Mouse (Mus musculus): Measurements from ENCODE around the gene Rad17. TPM values are rescaled to one million over a fixed set of nuclear protein-coding genes. Genes with fewer than 3 reads are reported as not detected.

The Rad17 gene
- polyA plus RNA-seq, 1 experiment from 2014 or later = 20.0 TPM

GRCm38 (mm10) chr13:100607756-100608155 lies 43.1 kb downstream of the Rad17 start:
- Histone ChIP-seq H3K27me3 (replicated peaks) (no peaks in the 10 kb centered on the region), H3K36me3 (peaks cover 24% of the 10 kb centered on the region), H3K9ac (no peak overlapping the region), H3K4me2 (no peak overlapping the region), H3K9me3 (replicated peaks) (peaks cover 5% of the 10 kb centered on the region; the same call in 1 of the 2 replicates), H3K4me1 (no peaks in the 10 kb centered on the region), H3K27ac (no peak overlapping the region), H3K4me3 (no peak overlapping the region)
- 71% methylated on average over 8 of the region's 8 CpGs for WGBS (ENCODE audit: insufficient replicate concordance)
- ATAC-seq = no peak

DNA sequence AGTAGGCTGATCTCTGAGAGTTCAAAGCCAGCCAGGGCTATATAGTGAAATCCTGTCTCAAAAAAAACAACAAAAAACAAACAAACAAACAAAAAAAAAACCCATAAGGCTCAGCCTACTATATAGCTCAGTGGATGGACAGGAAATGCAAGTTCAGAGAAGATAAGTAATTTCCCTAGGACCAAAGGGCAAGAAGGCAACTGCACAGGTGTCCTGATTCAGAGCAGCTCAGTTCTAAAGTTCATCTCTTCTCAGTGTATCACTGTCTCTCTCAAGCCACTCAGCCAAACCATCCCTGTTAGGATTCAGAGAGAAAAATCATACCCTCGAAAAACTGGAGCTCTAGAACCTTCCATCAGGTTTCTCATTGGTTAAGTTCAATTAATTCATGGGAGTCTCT lies 45.0 kb downstream of the Rad17 start:
- peaks cover 5% of the 10 kb centered on the region; the same call in 1 of the 2 replicates for H3K9me3 ChIP-seq (replicated peaks)
- ATAC-seq = no peak
- H3K4me3 ChIP-seq = no peak overlapping the region
- no peaks in the 10 kb centered on the region for H3K27me3 ChIP-seq (replicated peaks)
- H3K36me3 ChIP-seq = peaks cover 13% of the 10 kb centered on the region; the same call in 1 of the 2 replicates
- peaks cover 10% of the 10 kb centered on the region for H3K4me1 ChIP-seq
- no peak overlapping the region for H3K9ac ChIP-seq
- H3K4me2 ChIP-seq = no peak overlapping the region
- no peak overlapping the region for H3K27ac ChIP-seq
- 45% methylated on average over 1 of the region's 1 CpGs for WGBS (ENCODE audit: insufficient replicate concordance)

GRCm38 (mm10) chr13:100603738-100604095 lies 47.1 kb downstream of the Rad17 start:
- Histone ChIP-seq H3K4me2 (no peak overlapping the region), H3K9ac (no peak overlapping the region), H3K4me1 (peaks cover 17% of the 10 kb centered on the region), H3K9me3 (replicated peaks) (peaks cover 5% of the 10 kb centered on the region; the same call in 1 of the 2 replicates), H3K36me3 (peaks cover 13% of the 10 kb centered on the region; the same call in 1 of the 2 replicates), H3K4me3 (no peak overlapping the region), H3K27ac (no peak overlapping the region), H3K27me3 (replicated peaks) (no peaks in the 10 kb centered on the region)
- ATAC-seq = no peak
- WGBS (ENCODE audit: insufficient replicate concordance) = 75% methylated on average over 11 of the region's 11 CpGs

- Histone ChIP-seq H3K4me2 (no peak overlapping the region), H3K27me3 (replicated peaks) (no peaks in the 10 kb centered on the region), H3K4me3 (no peak overlapping the region), H3K4me1 (peaks cover 17% of the 10 kb centered on the region), H3K9ac (no peak overlapping the region), H3K36me3 (peaks cover 9% of the 10 kb centered on the region; the same call in 1 of the 2 replicates), H3K9me3 (replicated peaks) (peaks cover 5% of the 10 kb centered on the region; the same call in 1 of the 2 replicates), H3K27ac (peak overlapping the region; percentile 10)
- ATAC-seq = no peak
- 73% methylated on average over 10 of the region's 10 CpGs for WGBS (ENCODE audit: insufficient replicate concordance)
Observed at GRCm38 (mm10) chr13:100603031-100603737, 47.7 kb downstream of the Rad17 start.

DNA sequence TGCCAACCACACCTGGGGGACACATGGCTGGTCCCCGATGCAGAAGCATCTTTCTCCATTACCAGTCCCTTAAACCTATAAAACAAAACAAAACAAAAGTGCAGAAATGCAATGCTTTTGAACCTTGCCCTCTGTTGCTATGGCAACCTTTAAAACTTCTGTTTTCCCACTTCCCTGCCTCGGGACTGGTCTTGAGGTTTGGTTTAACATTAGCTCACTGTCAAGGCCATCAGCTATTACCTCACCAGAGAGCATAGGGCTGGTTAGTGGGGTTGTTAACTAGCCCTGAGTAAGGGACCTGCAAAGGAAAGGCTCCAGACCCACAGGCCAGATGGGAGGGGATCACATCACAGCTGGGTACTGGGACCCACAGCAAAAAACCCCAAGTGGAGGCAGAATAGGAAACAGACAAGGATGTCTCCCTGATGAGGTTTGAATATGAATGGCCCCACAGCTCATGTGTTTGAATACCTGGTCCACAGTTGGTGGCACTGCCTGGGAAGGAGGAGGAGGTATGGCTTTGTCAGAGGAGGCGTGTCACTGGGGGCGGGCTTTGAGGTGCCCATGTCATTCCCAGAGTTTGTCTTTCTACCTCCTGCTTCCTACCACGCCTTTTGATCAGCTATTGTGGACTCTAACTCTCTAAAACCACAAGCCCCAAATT lies 48.5 kb downstream of the Rad17 start:
- Histone ChIP-seq H3K9ac (no peak overlapping the region), H3K36me3 (0 out of 2 replicates have a peak, but pooled peaks cover 1% of the 10 kb centered on the region), H3K4me1 (peaks cover 17% of the 10 kb centered on the region), H3K4me2 (no peak overlapping the region), H3K4me3 (no peak overlapping the region), H3K9me3 (replicated peaks) (no peaks in the 10 kb centered on the region), H3K27me3 (replicated peaks) (no peaks in the 10 kb centered on the region), H3K27ac (peak overlapping the region; percentile 28)
- WGBS (ENCODE audit: insufficient replicate concordance) = 61% methylated on average over 5 of the region's 5 CpGs
- peak; percentile 78 for ATAC-seq

DNA sequence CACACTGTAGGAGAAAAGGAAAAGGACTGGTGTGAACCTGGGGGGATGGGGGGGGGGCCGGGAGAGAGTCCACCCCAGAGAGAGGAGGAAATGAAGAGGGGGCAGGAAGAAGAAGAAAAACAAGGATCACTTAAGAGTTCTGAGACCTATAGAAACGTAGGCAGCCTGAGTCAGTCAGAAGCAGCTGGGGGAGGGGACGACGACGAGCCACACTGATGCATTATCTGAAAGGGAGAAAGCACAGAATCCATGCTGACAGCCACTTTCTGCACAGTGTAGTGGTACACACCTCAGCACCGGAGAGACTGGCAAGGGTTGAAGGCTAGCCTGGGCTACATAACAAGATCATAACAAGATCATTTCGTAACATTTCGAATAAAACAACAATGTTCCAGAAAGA lies 49.8 kb downstream of the Rad17 start:
- peak overlapping the region; percentile 54; the same call in 1 of the 2 replicates for H3K27ac ChIP-seq
- peak overlapping the region; percentile 40 for H3K4me3 ChIP-seq
- peaks cover 17% of the 10 kb centered on the region for H3K4me1 ChIP-seq
- no peaks in the 10 kb centered on the region for H3K36me3 ChIP-seq
- no peaks in the 10 kb centered on the region for H3K9me3 ChIP-seq (replicated peaks)
- peak overlapping the region; percentile 49; the same call in 1 of the 2 replicates for H3K9ac ChIP-seq
- WGBS (ENCODE audit: insufficient replicate concordance) = 26% methylated on average over 8 of the region's 8 CpGs
- peak overlapping the region; percentile 62 for H3K4me2 ChIP-seq
- no peaks in the 10 kb centered on the region for H3K27me3 ChIP-seq (replicated peaks)
- peak; percentile 63 for ATAC-seq

GRCm38 (mm10) chr13:100600317-100600716 lies 50.5 kb downstream of the Rad17 start:
- 49% methylated on average over 12 of the region's 12 CpGs for WGBS (ENCODE audit: insufficient replicate concordance)
- Histone ChIP-seq H3K4me2 (peak overlapping the region; percentile 62), H3K27me3 (replicated peaks) (no peaks in the 10 kb centered on the region), H3K27ac (peak overlapping the region; percentile 54; the same call in 1 of the 2 replicates), H3K36me3 (no peaks in the 10 kb centered on the region), H3K9ac (peak overlapping the region; percentile 49), H3K9me3 (replicated peaks) (no peaks in the 10 kb centered on the region), H3K4me1 (peaks cover 17% of the 10 kb centered on the region), H3K4me3 (peak overlapping the region; percentile 40)
- ATAC-seq = no peak

GRCm38 (mm10) chr13:100597284-100597683 lies 53.6 kb downstream of the Rad17 start:
- no peaks in the 10 kb centered on the region for H3K36me3 ChIP-seq
- H3K4me2 ChIP-seq = no peak overlapping the region
- no peak for ATAC-seq
- H3K27me3 ChIP-seq (replicated peaks) = no peaks in the 10 kb centered on the region
- no peak overlapping the region for H3K9ac ChIP-seq
- H3K9me3 ChIP-seq (replicated peaks) = no peaks in the 10 kb centered on the region
- no peak overlapping the region for H3K27ac ChIP-seq
- peaks cover 17% of the 10 kb centered on the region for H3K4me1 ChIP-seq
- WGBS (ENCODE audit: insufficient replicate concordance) = 77% methylated on average over 9 of the region's 9 CpGs
- no peak overlapping the region for H3K4me3 ChIP-seq

DNA sequence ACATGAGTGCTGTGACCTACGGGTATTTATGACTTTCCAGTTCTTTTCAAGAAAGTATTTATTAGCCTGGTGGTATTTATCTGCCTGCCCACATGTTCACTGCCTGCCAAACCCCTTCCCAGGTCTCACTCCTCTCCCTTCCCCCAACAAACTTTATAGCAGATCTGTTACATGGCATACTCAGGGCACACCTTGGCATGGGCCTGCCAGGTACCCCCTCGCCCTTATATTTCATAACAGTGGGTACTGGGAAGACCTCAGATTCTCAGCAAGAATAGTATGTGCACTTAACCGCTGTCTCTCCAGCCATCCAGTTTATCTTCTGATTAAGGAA lies 55.3 kb downstream of the Rad17 start:
- H3K27me3 ChIP-seq (replicated peaks) = no peaks in the 10 kb centered on the region
- no peak for ATAC-seq
- H3K9me3 ChIP-seq (replicated peaks) = no peaks in the 10 kb centered on the region
- H3K9ac ChIP-seq = no peak overlapping the region
- WGBS (ENCODE audit: insufficient replicate concordance) = 67% methylated on average over 3 of the region's 3 CpGs
- H3K4me1 ChIP-seq = peaks cover 3% of the 10 kb centered on the region
- H3K4me2 ChIP-seq = no peak overlapping the region
- H3K36me3 ChIP-seq = no peaks in the 10 kb centered on the region
- H3K4me3 ChIP-seq = no peak overlapping the region
- no peak overlapping the region for H3K27ac ChIP-seq

GRCm38 (mm10) chr13:100594838-100595551 lies 55.9 kb downstream of the Rad17 start:
- ATAC-seq = no peak
- Histone ChIP-seq H3K27ac (no peak overlapping the region), H3K9ac (no peak overlapping the region), H3K36me3 (no peaks in the 10 kb centered on the region), H3K4me1 (no peaks in the 10 kb centered on the region), H3K9me3 (replicated peaks) (no peaks in the 10 kb centered on the region), H3K27me3 (replicated peaks) (no peaks in the 10 kb centered on the region), H3K4me2 (no peak overlapping the region), H3K4me3 (no peak overlapping the region)
- WGBS (ENCODE audit: insufficient replicate concordance) = 64% methylated on average over 5 of the region's 5 CpGs

GRCm38 (mm10) chr13:100594041-100594792 lies 56.6 kb downstream of the Rad17 start:
- Histone ChIP-seq H3K27ac (peak overlapping the region; percentile 78), H3K9me3 (replicated peaks) (no peaks in the 10 kb centered on the region), H3K4me2 (peak overlapping the region; percentile 53), H3K36me3 (no peaks in the 10 kb centered on the region), H3K27me3 (replicated peaks) (no peaks in the 10 kb centered on the region), H3K4me3 (peak overlapping the region; percentile 32), H3K9ac (peak overlapping the region; percentile 41; the same call in 1 of the 2 replicates), H3K4me1 (no peaks in the 10 kb centered on the region)
- WGBS (ENCODE audit: insufficient replicate concordance) = 61% methylated on average over 11 of the region's 17 CpGs
- peak; percentile 73 for ATAC-seq
